Mouse (Mus musculus) lung, adult 2 months (tissue): ENCODE measurements around the gene Rbm34. TPM values are rescaled to one million over a fixed set of nuclear protein-coding genes. Genes with fewer than 3 reads are reported as not detected.

Source experiments
- DNase-seq: peaks from one replicate; pipeline ENCODE4 v3.0.0; 2022
- H3K4me1 ChIP-seq: fragments of 200-500 bp; 2 replicates; pipeline ENCODE4 v1.6.1; 2011; ENCODE audit warnings: low read length; ENCODE audit not compliant: control insufficient read depth, insufficient read depth
- H3K4me3 ChIP-seq: fragments of 200-500 bp; replicated peaks from 2 replicates; pipeline ENCODE3; 2011; ENCODE audit warnings: low read depth, mild to moderate bottlenecking, control low read depth, low read length; ENCODE audit errors: extremely low read depth
- CTCF ChIP-seq: fragments of 200-500 bp; IDR thresholded peaks from 2 replicates; pipeline ENCODE4 v1.5.1; 2011; ENCODE audit warnings: mild to moderate bottlenecking, low read length, control low read depth; ENCODE audit not compliant: insufficient read depth
- POLR2A ChIP-seq: fragments of 200-500 bp; IDR thresholded peaks from 2 replicates; pipeline ENCODE4 v1.6.1; 2011; ENCODE audit warnings: low read depth, mild to moderate bottlenecking, control low read depth, low read length, borderline replicate concordance; ENCODE audit errors: extremely low read depth
- WGBS: fragments of 180-500 bp; shearing (Covaris S2); methylation state at CpG from one replicate; pipeline ENCODE4 v1.1.7; 2018; 5-methylcytosine and 5-hydroxymethylcytosine counted together
- polyA plus RNA-seq: library from polyadenylated mRNA; depleted of rRNA; stranded (reverse); fragments of >200 nt; gene quantifications from 2 replicates; pipeline ENCODE4 v1.2.3, GENCODE M21; 2012; rRNA removed

Rbm34 gene
- polyA plus RNA-seq, 1 experiment = 2.4 TPM

GRCm38 (mm10) chr8:126901612-126902011 is 69.3 kb downstream of the Rbm34 start:
- DNase-seq = no peak
- TF ChIP-seq CTCF (no peak), POLR2A (no peak)
- no peak overlapping the region for H3K4me3 ChIP-seq
- WGBS = 48% methylated on average over 1 of the region's 1 CpGs
- H3K4me1 ChIP-seq = no peaks in the 10 kb centered on the region

GRCm38 (mm10) chr8:126901049-126901448 is 69.8 kb downstream of the Rbm34 start:
- TF ChIP-seq CTCF = no peak
- no peak for TF ChIP-seq POLR2A
- no peaks in the 10 kb centered on the region for H3K4me1 ChIP-seq
- H3K4me3 ChIP-seq = no peak overlapping the region
- no peak for DNase-seq
- 51% methylated on average over 2 of the region's 2 CpGs for WGBS

Other genes starting within 250 kb of the Rbm34 start
- 184 and 369 TPM in 2 replicates for gene Tomm20, start 25.2 kb downstream of the Rbm34 start, polyA plus RNA-seq
- 52.8 and 58.8 TPM in 2 replicates for gene Pard3, start 92.8 kb upstream of the Rbm34 start, polyA plus RNA-seq